Mouse (Mus musculus) right cerebral cortex, postnatal 36 days (tissue): Measurements from ENCODE around the gene Fitm1.

Experiments used
- DNase-seq, 2 experiments: peaks; one replicate each; pipeline ENCODE4 v3.0.0; 2022; ENCODE audit warnings: low spot score in 2 of 2, mixed read lengths in 1 of 2

Gene Fitm1

DNA sequence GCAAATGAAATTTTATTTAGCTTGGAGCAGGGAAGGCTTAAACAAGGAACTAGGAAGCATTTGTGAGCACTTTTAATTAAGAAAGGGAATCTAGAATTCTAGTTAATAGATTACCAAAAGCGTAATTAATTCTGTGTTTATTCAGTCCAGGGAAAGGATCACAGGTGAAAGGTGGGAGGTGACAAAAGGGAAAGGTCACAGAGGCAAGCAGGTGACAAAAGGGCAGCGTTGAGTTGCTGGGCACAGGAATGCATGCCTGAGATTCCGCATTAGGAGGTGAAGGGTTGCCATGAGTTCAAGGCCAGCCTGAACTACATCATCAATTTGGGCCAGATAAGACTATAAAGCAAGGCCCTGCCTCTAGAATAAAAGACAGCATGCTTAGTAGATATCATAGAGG, 7.9 kb upstream of the Fitm1 start:
- DNase-seq = no peak

DNA sequence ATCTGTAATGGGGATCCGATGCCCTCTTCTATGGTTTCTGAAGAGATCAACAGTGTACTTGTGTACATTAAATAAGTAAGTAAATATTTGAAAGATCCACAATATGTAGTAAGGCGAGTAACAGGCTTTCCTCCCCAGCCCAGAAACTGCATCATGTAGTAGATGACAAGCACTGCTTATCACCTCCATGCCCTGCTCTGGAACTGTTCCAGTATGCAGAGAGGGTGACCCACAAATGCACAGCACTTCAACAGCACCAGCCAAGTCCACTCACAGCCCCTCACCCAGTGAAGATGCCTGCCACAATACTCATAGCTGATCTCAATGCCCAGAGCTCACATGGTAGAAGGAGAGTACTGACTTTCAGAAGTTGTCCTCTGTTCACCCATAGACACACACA, 4.8 kb upstream of the Fitm1 start:
- DNase-seq = no peak

DNA sequence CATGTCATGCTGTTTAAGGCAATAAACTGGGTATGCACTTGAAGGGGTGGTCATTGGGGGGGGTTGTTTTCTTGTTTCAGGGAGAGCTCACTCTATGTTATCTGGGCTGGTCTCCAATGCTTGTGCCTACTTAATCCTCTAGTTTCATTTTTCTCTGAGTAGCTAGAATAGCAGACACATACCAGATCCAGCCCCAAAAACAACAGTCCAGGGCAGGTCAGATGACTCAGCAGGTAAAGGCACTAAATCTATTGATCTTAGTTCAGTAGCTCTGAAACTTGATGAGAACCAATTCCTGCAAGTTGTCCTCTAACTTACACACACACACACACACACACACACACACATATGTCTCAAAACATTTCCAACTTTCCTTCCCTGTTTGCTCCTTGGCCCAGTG, 3.7 kb upstream of the Fitm1 start:
- DNase-seq = no peak

DNA sequence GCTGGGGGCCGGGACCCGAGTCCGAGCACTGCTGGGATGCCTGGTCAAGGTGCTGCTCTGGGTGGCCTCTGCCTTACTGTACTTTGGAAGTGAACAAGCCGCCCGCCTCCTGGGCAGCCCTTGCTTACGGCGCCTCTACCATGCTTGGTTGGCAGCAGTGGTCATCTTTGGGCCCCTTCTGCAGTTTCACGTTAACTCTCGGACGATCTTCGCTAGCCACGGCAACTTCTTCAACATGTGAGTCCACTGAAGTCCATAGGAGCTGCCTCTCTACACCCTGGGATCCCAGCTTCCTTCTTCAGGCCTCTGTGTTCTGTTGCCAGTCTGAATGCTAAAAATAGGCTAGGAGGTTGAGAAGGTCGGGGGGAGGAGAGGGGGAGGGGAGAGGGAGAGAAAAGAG, 294 bp downstream of the Fitm1 start:
- no peak for DNase-seq

DNA sequence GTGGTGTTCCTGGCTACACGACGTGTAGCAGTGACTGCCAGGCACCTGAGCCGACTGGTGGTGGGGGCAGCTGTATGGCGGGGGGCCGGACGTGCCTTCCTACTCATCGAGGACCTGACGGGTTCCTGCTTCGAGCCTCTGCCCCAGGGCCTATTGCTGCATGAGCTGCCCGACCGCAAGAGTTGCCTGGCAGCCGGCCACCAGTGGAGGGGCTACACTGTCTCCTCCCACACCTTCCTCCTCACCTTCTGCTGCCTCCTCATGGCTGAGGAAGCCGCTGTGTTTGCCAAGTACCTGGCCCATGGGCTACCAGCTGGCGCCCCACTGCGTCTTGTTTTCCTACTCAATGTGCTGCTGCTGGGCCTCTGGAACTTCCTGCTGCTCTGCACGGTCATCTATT, 959 bp downstream of the Fitm1 start:
- peak in 1 of 2 experiments; percentile 43 for DNase-seq

DNA sequence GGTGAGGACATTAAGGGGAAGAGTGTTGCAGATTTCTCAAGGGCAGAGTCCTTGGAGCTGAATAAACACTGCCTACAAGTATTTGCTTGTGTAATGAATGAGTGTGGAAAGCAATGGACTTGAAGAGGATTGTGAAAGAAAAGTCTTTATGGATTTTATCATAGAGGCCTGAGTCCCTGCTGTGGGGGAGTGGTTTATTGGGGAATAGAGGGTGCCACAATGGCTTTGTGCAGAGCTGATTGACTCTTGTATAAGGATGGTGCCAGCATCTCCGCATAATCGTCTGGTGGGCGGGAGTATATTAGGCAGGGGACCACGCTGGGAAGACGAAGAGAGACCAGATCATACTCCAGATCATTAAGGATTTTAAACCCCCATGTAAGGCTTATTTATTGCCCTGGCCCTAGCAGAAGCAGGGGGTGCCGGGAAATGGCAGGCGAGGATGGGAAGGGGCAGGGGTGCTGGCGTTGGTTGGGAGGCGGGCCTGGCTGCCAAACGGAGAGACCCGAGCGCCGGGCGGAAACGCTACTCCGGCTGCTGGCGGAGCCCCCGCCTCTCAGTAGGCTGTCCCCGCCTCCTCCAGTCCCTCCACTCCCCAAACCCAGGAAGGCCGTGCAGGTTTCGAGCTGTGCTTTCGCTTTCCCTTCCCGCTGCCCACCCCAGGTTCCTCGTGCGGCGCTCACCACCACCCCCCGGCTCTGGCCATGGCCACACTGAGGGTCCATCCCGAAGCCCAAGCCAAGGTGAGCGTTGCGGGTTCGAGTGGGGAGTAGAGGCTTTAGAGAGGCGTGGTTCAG, 2.7 kb downstream of the Fitm1 start, which contains the start of gene Psme1:
Gene Psme1, plus strand, starts transcription at position 253 of the 797 bp plus-strand sequence.
- DNase-seq = peak; percentile 51 to 53

DNA sequence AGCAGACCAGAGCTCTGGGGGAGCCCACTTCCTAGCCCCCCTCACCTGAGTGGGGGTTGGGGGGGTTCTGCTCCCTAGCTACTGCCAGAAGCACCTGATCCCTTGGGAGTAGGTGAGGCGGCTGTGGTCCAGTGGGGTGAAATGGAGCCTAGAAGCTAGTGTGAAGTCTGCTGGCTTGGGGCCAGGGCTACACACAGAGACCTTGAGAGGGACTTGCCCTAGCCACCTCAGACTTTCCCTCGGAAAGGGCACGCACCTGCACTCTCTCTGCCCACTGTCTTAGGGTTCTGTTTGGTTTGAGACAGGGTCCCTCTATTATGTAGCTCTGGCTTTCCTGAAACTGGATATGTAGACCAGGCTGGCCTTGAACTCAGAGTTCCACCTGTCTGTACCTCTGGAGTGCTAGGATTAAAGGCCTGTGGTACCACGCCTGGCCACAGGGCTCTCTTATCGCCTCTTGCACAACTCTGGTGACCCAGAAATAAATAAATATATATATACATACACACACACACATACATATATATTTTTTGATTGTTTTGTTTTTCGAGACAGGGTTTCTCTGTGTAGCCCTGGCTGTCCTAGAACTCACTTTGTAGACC, 3.4 kb downstream of the Fitm1 start:
- no peak for DNase-seq

DNA sequence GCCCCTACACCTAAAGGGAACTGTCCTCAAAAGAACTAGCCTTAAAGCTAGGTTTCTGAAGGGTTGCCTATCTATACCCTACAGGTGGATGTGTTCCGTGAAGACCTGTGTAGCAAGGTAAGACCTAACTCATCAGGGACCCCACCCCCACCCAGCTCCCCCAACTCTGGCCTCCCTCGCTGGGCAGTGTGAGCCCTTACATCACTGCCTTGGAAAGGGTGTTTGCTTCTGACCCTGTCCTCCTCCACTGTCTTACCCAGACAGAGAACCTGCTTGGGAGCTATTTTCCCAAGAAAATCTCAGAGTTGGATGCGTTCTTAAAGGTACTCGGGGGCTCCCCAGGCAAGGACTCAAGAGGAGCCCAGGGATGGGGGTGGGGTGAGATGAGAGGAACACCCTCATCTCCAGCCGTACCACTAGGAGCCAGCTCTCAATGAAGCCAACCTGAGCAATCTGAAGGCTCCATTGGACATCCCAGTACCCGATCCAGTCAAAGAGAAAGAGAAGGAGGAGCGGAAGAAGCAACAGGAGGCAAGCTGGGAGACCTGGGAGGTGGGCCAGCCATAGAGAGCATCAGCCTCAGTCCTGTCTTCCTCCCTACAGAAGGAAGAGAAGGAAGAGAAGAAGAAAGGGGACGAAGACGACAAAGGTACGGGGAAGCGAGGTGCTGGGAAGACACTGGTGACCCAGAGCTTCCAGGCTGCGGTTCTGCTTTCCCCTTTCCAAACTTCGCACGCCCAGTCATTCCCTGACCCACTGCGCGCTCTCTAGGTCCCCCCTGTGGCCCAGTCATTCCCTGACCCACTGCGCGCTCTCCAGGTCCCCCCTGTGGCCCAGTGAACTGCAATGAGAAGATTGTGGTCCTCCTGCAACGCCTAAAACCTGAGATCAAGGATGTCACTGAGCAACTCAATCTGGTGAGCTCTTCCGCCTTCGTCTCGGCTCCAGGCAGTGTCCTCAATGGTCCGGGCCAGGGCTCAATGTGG, 4.4 kb downstream of the Fitm1 start:
- no peak for DNase-seq

DNA sequence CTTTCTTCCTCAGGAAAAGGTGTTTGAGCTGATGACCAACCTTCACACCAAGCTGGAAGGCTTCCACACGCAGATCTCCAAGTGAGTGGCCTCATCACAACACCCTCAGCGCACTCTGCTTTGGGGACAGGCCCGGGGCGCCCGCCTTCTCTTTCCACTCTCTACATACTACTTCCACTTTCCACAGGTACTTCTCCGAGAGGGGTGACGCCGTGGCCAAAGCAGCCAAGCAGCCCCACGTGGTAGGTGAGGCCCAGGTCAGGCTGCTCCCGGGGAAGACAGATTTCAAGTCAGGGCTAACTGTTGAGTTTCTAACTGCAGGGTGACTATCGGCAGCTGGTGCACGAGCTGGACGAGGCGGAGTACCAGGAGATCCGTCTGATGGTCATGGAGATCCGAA, 5.3 kb downstream of the Fitm1 start:
- DNase-seq = no peak

DNA sequence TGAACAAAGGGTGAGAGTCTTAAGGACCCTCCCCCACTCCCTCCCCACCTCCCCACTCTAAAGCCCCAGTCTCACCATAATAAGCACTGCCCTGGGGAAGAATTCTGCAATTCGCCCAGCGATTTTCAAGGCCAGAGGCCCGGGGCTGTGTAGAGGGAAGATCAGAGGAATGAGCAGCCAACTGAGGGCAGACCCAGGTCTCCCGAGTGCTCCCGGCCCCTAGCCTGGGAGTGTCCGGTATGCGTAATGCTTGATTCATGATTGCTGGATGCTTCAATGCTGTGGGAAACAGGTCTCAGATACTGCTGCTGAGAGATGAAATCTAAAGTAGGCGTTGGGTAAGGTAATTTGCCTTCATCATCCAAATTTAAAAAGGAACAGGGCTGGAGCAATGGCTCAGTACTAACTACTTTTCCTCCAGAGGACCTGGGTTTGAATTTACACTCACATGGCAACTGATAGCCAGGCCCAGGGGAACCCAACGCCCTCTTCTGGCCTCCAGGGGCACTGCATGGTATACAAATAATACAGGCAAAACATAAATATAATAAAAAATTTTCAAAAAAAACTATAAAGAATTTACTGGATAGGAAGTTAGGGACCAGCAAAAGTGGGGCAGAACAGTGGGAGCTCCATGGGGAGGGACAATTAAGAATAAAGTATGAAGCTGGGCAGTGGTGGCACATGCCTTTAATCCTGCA, 6.7 kb downstream of the Fitm1 start:
- DNase-seq = no peak

DNA sequence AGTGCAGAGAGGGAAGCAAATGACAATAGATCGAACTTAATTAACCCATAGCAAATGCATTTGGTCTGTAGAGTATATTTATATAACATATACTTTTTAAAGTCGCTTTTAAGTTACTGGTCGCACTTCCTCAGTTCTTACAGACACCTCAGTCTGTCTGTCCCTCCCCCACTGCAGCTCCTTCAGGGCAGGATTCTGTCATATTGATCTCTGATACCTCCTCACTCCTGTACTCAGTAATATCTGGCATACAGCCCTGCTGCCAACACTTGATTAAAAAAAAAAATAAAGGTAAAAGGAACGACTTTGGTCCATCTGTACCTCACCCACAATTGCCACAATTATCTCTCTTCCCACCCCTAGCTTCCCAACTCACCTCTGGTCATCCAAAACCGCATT, 8.9 kb downstream of the Fitm1 start:
- no peak for DNase-seq

DNA sequence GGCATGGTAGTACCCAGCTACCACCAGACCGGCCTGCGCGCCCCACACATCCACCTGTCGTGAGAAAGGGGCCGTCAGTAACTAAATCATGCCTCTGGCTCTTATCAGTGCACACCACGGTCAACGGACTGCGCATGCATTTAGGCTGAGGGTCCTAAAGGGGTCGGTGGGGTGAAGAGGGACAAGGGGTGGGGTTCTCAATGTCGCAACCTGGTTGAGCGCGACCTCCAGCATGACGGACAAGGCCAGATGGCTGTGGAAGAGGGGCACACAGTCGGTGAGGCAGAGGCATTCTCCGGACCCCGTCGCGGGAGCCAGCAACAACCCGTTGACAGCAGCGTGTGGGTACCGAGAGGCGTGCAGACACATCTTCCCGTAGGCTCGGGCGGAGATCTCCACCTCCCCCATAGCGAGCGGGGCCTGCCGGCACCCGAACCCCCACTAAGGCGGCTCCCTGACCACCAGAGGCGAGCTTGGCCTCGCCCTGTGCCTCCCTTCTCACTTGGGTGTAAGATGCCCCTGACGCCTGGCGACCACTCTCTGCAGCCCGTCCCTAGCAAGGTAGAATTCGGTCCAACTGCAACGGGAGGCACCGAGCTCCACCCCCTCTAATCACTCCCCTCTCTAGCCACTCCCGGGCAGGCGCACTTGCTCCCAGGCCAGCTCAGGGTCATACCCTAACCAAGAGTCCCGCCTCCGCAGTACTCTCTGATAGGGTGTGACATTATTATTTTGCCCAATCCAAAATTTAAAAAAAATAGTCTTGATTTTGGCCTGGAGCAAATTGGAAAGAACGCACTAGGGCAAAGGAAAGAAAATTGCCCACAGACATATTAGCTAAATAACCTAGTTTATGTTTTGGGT, 9.5 kb downstream of the Fitm1 start, which contains the start of gene Emc9:
Gene Emc9, minus strand, starts transcription at position 601 of the 864 bp plus-strand sequence.
- DNase-seq = peak; percentile 36 to 38

DNA sequence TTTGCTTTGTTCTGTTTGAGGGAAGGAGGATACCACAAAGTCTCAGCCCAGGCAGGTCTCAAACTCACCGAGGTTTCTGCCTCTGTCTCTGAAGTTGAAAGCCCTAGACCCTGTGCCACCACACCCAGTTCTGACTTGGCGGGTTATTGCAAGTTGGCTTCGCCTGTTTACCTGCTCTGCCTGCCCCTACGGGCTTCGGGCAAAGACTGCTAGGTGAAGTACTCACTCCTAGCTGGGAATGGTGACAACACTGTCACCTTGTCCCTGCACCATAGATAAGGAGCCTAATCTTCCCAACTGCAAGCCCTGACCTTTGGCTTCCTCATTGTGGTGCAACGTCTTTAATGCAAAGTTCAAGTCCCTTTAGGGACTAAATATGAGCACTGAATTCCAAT, 10.1 kb downstream of the Fitm1 start:
- DNase-seq = no peak

DNA sequence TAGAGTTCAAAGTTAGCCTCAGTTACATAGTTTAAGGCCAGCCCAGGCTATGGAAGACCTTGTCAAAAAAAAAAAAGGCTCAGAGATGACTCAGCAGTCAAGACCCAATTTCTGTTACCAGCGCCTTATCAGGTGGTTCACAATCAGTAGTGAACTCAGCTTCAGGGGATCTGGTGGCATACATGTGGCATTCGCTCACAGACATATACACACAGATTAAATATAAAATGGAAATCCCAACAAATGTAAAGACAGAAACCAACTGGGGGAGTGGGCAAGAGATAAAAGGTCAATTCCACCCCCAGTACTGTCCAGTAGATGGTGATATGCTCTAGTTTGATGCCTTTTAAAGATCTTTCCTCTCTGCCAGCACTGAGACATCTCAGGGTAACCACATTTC, 10.7 kb downstream of the Fitm1 start:
- no peak for DNase-seq

DNA sequence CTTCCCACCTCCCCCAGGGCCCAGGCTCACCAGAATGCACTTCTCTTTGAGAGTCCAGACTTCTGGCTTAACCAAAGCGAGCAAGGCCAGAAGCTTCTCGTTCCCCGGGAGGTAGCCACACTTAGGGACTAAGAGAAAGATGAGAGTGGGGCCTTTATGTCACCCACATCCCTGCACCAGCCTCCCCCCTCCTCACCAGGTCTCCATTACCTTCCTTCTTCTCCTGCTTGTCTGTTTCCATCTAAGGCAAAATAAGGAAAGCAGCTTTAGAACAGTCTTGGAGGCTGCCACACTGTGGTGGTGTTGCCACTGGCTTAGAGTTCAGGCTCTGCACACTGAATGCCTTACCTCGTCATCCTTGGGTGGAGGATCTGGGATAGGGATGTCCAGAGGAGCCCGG, 13.9 kb downstream of the Fitm1 start:
- no peak for DNase-seq

DNA sequence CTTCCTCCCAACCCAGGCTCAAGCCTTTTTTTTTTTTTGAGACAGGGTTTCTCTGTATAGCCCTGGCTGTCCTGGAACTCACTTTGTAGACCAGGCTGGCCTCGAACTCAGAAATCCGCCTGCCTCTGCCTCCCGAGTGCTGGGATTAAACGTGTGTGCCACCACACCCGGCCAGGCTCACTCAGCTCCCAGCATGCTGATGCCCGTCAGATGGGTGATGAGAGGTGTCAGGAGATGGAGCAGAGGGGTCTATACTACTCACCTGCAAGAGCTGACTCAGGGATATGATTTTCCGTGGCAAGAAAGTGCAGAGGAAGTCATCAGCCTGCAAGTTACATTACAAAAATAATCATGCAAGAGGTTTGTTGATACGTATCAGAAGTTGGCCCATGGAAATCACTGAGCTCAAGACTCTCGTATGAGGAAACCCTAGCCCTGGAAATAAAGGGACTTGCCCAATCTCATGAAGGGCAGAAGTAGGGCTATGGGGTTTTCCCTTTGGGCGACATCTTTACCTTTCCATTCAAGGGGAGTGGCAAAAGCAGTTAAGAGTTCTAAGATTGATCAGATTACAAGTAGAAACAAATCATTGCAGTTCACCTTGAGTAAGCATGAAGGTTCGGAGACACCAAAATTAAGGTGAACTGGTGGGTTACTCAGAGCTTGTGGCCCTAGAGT, 14.5 kb downstream of the Fitm1 start:
- no peak for DNase-seq

DNA sequence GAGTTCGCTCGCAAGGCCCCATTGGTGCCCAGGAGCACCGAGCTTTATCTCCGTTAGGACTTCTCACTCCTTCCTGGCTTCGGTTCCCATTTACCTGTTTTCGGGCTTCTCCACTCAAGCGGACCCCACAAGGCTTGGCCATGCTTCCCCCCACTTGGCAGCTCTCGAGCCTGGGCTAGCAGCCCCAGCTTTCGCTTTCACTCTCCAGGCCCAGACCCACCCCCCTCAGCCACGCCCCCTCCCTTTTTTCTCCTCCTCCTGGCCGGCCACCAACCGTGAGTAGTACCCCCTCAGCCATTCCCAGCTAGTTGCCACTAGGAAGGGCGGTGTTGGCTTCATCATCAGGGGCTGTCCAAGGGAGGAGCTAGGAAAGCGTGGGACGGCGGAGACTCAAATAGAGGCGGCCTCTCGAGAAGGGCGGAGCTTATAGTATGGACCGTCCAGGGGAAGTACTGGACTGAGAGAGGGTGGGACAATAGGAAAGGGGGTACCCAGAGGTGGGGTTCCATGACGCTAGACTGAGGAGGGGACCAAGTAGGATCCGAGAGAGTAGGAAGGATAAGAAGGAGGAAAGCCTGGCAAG, 15.4 kb downstream of the Fitm1 start, which contains the start of gene Psme2:
Gene Psme2, minus strand, starts transcription at position 366 of the 583 bp plus-strand sequence.
- peak; percentile 86 to 93 for DNase-seq

DNA sequence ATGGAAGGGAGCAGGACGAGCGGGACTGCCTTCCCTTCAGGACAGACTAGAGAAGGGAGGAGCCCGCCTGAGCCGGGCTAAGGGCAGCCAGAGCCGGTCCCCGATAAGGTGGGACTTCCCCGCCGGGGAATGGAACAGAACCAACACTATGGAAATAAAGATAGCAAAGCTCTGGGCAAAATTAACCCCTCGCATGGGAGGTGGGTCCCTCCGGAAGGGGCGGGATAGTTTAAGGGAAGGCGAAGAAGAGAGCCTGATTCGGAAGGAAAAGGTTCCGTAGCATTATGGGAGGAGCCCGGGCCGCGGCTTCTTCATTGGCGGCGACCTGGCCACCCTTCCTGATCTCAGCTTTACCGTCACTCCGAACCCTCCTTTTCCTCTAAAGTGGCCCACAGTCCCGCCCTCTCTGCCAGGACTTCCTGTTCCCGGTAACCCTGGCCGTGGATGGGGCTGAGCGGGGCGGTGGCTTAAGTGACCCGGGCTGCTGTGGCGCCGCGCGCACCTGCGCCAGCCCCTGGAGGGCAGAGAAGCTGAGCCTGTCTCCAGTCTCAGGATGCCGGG, 16.0 kb downstream of the Fitm1 start, which contains the start of gene Rnf31:
Gene Rnf31, plus strand, starts transcription at position 378 of the 561 bp plus-strand sequence.
- DNase-seq = peak; percentile 94 to 97

DNA sequence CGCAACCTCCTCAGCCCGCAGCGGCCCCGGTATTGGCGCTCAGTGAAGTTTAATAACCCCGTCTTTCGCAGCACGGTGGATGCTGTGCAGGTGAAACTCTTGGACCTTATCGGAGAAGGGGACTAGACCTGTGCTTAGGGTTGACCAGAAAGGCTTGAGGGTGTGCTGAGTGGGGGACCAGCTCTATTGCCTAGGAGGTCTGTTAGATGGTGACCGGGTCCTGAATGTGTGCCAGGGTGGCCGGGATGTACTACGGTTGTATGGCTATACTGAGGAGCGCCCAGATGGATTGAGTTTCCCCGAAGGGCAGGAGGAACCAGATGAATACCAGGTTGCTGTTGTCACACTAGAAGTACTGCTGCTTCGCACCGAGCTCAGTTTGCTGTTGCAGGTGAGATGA, 16.8 kb downstream of the Fitm1 start:
- no peak for DNase-seq
